Mouse (Mus musculus) CH12.LX (cell line): ENCODE measurements around the gene Prkcq. TPM values are rescaled to one million over a fixed set of nuclear protein-coding genes. Genes with fewer than 3 reads are reported as not detected.

Experiments used
- DNase-seq: peaks from one replicate; pipeline ENCODE4 v3.0.0-alpha.2; 2013; ENCODE audit errors: extremely low read depth
- H3K27ac ChIP-seq: 2 replicates; pipeline ENCODE4 v1.5.1; 2012; ENCODE audit warnings: low read depth, mild to moderate bottlenecking, control low read depth, moderate library complexity; ENCODE audit not compliant: insufficient read depth
- H3K27me3 ChIP-seq: replicated peaks from 2 replicates; pipeline ENCODE3; 2012; ENCODE audit warnings: inconsistent platforms
- H3K36me3 ChIP-seq, 2 experiments: replicated peaks in 1 of 2; 2 replicates each; pipeline versions ENCODE3 to v1.6.1; 2012; ENCODE audit warnings: inconsistent platforms in 1 of 2, low read length in 1 of 2, mild to moderate bottlenecking in 1 of 2, mixed read lengths in 1 of 2, moderate library complexity in 1 of 2; ENCODE audit not compliant: control insufficient read depth in 1 of 2, insufficient read depth in 1 of 2
- H3K4me1 ChIP-seq, 2 experiments: 2 replicates each; pipeline ENCODE4 v1.6.1; 2012; ENCODE audit warnings: inconsistent platforms in 1 of 2, moderate library complexity in 1 of 2; ENCODE audit not compliant: insufficient read depth in 2 of 2, control insufficient read depth in 1 of 2
- H3K4me2 ChIP-seq: 2 replicates; pipeline ENCODE4 v1.6.1; 2012; ENCODE audit warnings: low read depth, mild to moderate bottlenecking, control low read depth; ENCODE audit not compliant: poor library complexity, insufficient read depth, severe bottlenecking
- H3K4me3 ChIP-seq, 3 experiments: fragments of 150-350 bp in 1 of 3; sonication (generic) in 1 of 3; replicated peaks in 1 of 3; 2 replicates each; pipeline versions ENCODE3 to v1.5.1; 2011 to 2012; ENCODE audit warnings: low read depth in 2 of 3, low read length in 2 of 3, mild to moderate bottlenecking in 2 of 3, moderate library complexity in 2 of 3, control low read depth in 1 of 3, improper control_type of control experiment in 1 of 3, inconsistent platforms in 1 of 3, mixed read lengths in 1 of 3; ENCODE audit not compliant: poor library complexity in 1 of 3
- H3K79me2 ChIP-seq: replicated peaks from 2 replicates; pipeline ENCODE4 v1.6.1; 2012; ENCODE audit warnings: mild to moderate bottlenecking, moderate library complexity; ENCODE audit not compliant: control insufficient read depth, poor library complexity, insufficient read depth, severe bottlenecking; ENCODE audit errors: extremely low read depth
- H3K9ac ChIP-seq: 2 replicates; pipeline ENCODE4 v1.6.1; 2012; ENCODE audit warnings: low read depth, mild to moderate bottlenecking, control low read depth, moderate library complexity; ENCODE audit not compliant: insufficient read depth
- H3K9me3 ChIP-seq: replicated peaks from 2 replicates; pipeline ENCODE3; 2012; ENCODE audit warnings: low read length, inconsistent platforms, mixed read lengths
- CHD1 ChIP-seq: IDR thresholded peaks from 2 replicates; pipeline ENCODE4 v1.6.1; 2012; ENCODE audit warnings: low read depth, low read length, improper control_type of control experiment, inconsistent platforms
- E2F4 ChIP-seq: IDR thresholded peaks from 2 replicates; pipeline ENCODE4 v1.6.1; 2011; ENCODE audit warnings: low read depth, low read length, improper control_type of control experiment; ENCODE audit not compliant: insufficient replicate concordance
- EP300 ChIP-seq: IDR thresholded peaks from 2 replicates; pipeline ENCODE4 v1.6.1; 2011; ENCODE audit warnings: low read length, improper control_type of control experiment
- ETS1 ChIP-seq: conservative IDR thresholded peaks from 2 replicates; pipeline ENCODE4 v1.6.1; 2012; ENCODE audit warnings: low read depth, mild to moderate bottlenecking, inconsistent platforms, low read length, improper control_type of control experiment, moderate library complexity
- KAT2A ChIP-seq: IDR thresholded peaks from 2 replicates; pipeline ENCODE4 v1.6.1; 2012; ENCODE audit warnings: low read length, improper control_type of control experiment, inconsistent platforms; ENCODE audit not compliant: insufficient replicate concordance
- MAZ ChIP-seq: IDR thresholded peaks from 2 replicates; pipeline ENCODE4 v1.6.1; 2012; ENCODE audit warnings: low read depth, mild to moderate bottlenecking, inconsistent platforms, low read length, improper control_type of control experiment, moderate library complexity
- MXI1 ChIP-seq: IDR thresholded peaks from 2 replicates; pipeline ENCODE4 v1.6.1; 2011; ENCODE audit warnings: mild to moderate bottlenecking, low read depth, low read length, improper control_type of control experiment
- MYC ChIP-seq: IDR thresholded peaks from 2 replicates; pipeline ENCODE4 v1.6.1; 2011; ENCODE audit warnings: low read depth, mild to moderate bottlenecking, improper control_type of control experiment, low read length
- RAD21 ChIP-seq: IDR thresholded peaks from 2 replicates; pipeline ENCODE4 v1.6.1; 2011; ENCODE audit warnings: low read depth, mild to moderate bottlenecking, low read length, improper control_type of control experiment, moderate library complexity
- SMC3 ChIP-seq: IDR thresholded peaks from 2 replicates; pipeline ENCODE4 v1.6.1; 2011; ENCODE audit warnings: low read depth, low read length, improper control_type of control experiment
- TBP ChIP-seq: conservative IDR thresholded peaks from 2 replicates; pipeline ENCODE4 v1.6.1; 2011; ENCODE audit warnings: low read depth, low read length, improper control_type of control experiment
- TCF12 ChIP-seq: IDR thresholded peaks from 2 replicates; pipeline ENCODE4 v1.6.1; 2014; ENCODE audit warnings: low read depth, mild to moderate bottlenecking, inconsistent platforms, low read length, improper control_type of control experiment
- ZKSCAN1 ChIP-seq: IDR thresholded peaks from 2 replicates; pipeline ENCODE4 v1.6.1; 2012; ENCODE audit warnings: low read depth, inconsistent platforms, low read length, improper control_type of control experiment, borderline replicate concordance
- ZNF384 ChIP-seq: IDR thresholded peaks from 2 replicates; pipeline ENCODE4 v1.6.1; 2012; ENCODE audit warnings: low read depth, low read length, improper control_type of control experiment, inconsistent platforms
- dilution Hi-C: fragments of 300-500 bp; cut with MboI; formaldehyde crosslinking; loops from 2 replicates; pipeline ENCODE4 v1.14.3; 2020; ENCODE audit warnings: low sequenced_read_pairs; ENCODE audit not compliant: extremely low pct_unique_long_range_greater_than_20kb, extremely low pct_ligation_motif_present
- in situ Hi-C: fragments of 300-500 bp; cut with MboI; formaldehyde crosslinking; loops from 3 replicates; pipeline ENCODE4 v1.14.3; 2019; ENCODE audit warnings: low sequenced_read_pairs, low pct_ligation_motif_present, low pct_unique_long_range_greater_than_20kb, mixed read lengths
- polyA plus RNA-seq: library from polyadenylated mRNA; unstranded; fragments of >175 nt; gene quantifications from 2 replicates; pipeline ENCODE4 v1.2.1, GENCODE M21; 2012; ENCODE audit warnings: low read depth; ENCODE audit not compliant: insufficient read length
- total RNA-seq, 2 experiments: library from RNA; depleted of rRNA; stranded (reverse); fragments of 300-350 nt in 1 of 2; fragments of >200 nt in 1 of 2; gene quantifications; 2 replicates each; pipeline ENCODE4 v1.2.3; 2012 to 2014

Prkcq gene
- total and polyA plus RNA-seq, 3 experiments, result not detected

GRCm38 (mm10) chr2:11254446-11254845 is 82.5 kb downstream of the Prkcq start:
- no peak overlapping the region for H3K27ac ChIP-seq
- no peaks in the 10 kb centered on the region for H3K36me3 ChIP-seq
- H3K9me3 ChIP-seq, result no peaks in the 10 kb centered on the region
- no peaks in the 10 kb centered on the region for H3K27me3 ChIP-seq
- no peak for DNase-seq
- H3K4me3 ChIP-seq, result no peak overlapping the region
- no peak for TF ChIP-seq CHD1
- no peak for TF ChIP-seq MYC
- TF ChIP-seq MAZ, result no peak
- TF ChIP-seq MXI1, result no peak
- no peak for TF ChIP-seq RAD21
- TF ChIP-seq ZKSCAN1, result no peak
- TF ChIP-seq ZNF384, result no peak
- no peak for TF ChIP-seq KAT2A
- TF ChIP-seq, all 38 proteins: peak for 0
- no peaks in the 10 kb centered on the region for H3K4me1 ChIP-seq
- in situ Hi-C loops, result no loop called here
- H3K9ac ChIP-seq, result no peak overlapping the region
- H3K4me2 ChIP-seq, result no peak overlapping the region
- H3K79me2 ChIP-seq, result no peaks in the 10 kb centered on the region
- dilution Hi-C loops, result no loop called here

GRCm38 (mm10) chr2:11257260-11257850 is 85.4 kb downstream of the Prkcq start:
- no peaks in the 10 kb centered on the region for H3K79me2 ChIP-seq
- no peak for DNase-seq
- dilution Hi-C loops (no loop called here), in situ Hi-C loops (no loop called here)
- no peaks in the 10 kb centered on the region for H3K36me3 ChIP-seq
- no peaks in the 10 kb centered on the region for H3K27me3 ChIP-seq
- no peak for TF ChIP-seq TBP
- no peak for TF ChIP-seq MAZ
- no peak for TF ChIP-seq E2F4
- TF ChIP-seq EP300, result no peak
- TF ChIP-seq SMC3, result no peak
- no peak for TF ChIP-seq KAT2A
- no peak for TF ChIP-seq ETS1
- TF ChIP-seq TCF12, result no peak
- H3K27ac ChIP-seq, result no peak overlapping the region
- no peaks in the 10 kb centered on the region for H3K4me1 ChIP-seq
- H3K9ac ChIP-seq, result no peak overlapping the region
- H3K4me2 ChIP-seq, result no peak overlapping the region
- H3K9me3 ChIP-seq, result no peaks in the 10 kb centered on the region
- no peak overlapping the region for H3K4me3 ChIP-seq
